Mouse (Mus musculus) cerebellum, adult 2 months (tissue): ENCODE data around the gene Pitpnm2.

Source experiments
- CTCF ChIP-seq: fragments of 200-500 bp; IDR thresholded peaks from 2 replicates; pipeline ENCODE4 v1.5.1; 2011; ENCODE audit warnings: low read depth, mild to moderate bottlenecking, control low read depth, low read length, moderate library complexity, borderline replicate concordance; ENCODE audit not compliant: insufficient read depth
- POLR2A ChIP-seq: fragments of 200-500 bp; IDR thresholded peaks from 2 replicates; pipeline ENCODE4 v1.6.1; 2011; ENCODE audit warnings: low read length, control low read depth, borderline replicate concordance; ENCODE audit not compliant: insufficient read depth

DNA sequence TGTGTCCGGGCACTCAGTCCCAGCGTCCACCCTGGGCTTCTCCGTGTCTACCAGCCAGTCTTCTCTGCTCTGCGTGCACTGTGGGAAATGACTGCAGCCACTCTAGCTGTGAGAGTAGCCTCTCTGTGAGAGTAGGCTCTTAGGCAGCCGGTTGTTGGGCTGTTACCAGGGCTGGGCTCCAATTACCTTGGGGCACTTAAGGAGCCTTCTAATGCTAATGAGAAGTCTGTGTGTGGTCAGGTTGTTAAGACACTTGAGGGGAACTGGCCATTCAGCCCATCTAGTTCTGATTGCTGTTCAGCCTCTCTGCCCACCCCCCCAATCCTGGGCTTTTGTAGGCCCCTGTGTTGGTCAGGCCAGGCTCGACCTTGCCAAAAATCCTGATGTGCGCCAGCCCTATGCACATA is 72.8 kb downstream of the Pitpnm2 start:
- no peak for TF ChIP-seq CTCF
- TF ChIP-seq POLR2A: no peak
